Mouse (Mus musculus) CD4-positive helper T cell, adult 2 months (primary cell): ENCODE measurements around the gene Map2k3.

Experiments
- DNase-seq: peaks from one replicate; pipeline ENCODE4 v3.0.0-alpha.2; 2012; ENCODE audit warnings: low read depth, missing footprints, low spot score

The Map2k3 gene

GRCm38 (mm10) chr11:60927264-60927663 is 4.6 kb upstream of the Map2k3 start:
- peak; percentile 90 for DNase-seq

- no peak for DNase-seq
Observed at GRCm38 (mm10) chr11:60930724-60931281, 1.0 kb upstream of the Map2k3 start.

GRCm38 (mm10) chr11:60931282-60931868 is 458 bp upstream of the Map2k3 start:
- DNase-seq = no peak

GRCm38 (mm10) chr11:60932503-60933020 is 729 bp downstream of the Map2k3 start:
- DNase-seq = peak; percentile 39

GRCm38 (mm10) chr11:60933178-60933930 is 1.5 kb downstream of the Map2k3 start:
- peak; percentile 29 for DNase-seq

GRCm38 (mm10) chr11:60934795-60935194 is 3.0 kb downstream of the Map2k3 start:
- no peak for DNase-seq

GRCm38 (mm10) chr11:60935326-60935974 is 3.6 kb downstream of the Map2k3 start:
- peak; percentile 93 for DNase-seq

GRCm38 (mm10) chr11:60935975-60936373 is 4.1 kb downstream of the Map2k3 start:
- no peak for DNase-seq

GRCm38 (mm10) chr11:60937611-60938010 is 5.8 kb downstream of the Map2k3 start:
- peak; percentile 45 for DNase-seq

- no peak for DNase-seq
Observed at GRCm38 (mm10) chr11:60939487-60939886, 7.7 kb downstream of the Map2k3 start.

GRCm38 (mm10) chr11:60940501-60940900 is 8.7 kb downstream of the Map2k3 start:
- DNase-seq = no peak

- no peak for DNase-seq
Observed at GRCm38 (mm10) chr11:60941370-60941769, 9.5 kb downstream of the Map2k3 start.

GRCm38 (mm10) chr11:60942263-60943015 is 10.6 kb downstream of the Map2k3 start:
- no peak for DNase-seq

- no peak for DNase-seq
Observed at GRCm38 (mm10) chr11:60945003-60945402, 13.2 kb downstream of the Map2k3 start.

- no peak for DNase-seq
Observed at GRCm38 (mm10) chr11:60951896-60952295, 20.1 kb downstream of the Map2k3 start.

GRCm38 (mm10) chr11:60952362-60952761 is 20.5 kb downstream of the Map2k3 start:
- DNase-seq = no peak

GRCm38 (mm10) chr11:60952986-60953385 is 21.2 kb downstream of the Map2k3 start:
- DNase-seq = no peak

GRCm38 (mm10) chr11:60953803-60954202 is 22.0 kb downstream of the Map2k3 start:
- DNase-seq = peak; percentile 65

GRCm38 (mm10) chr11:60954255-60955104 is 22.6 kb downstream of the Map2k3 start:
- DNase-seq = no peak

- no peak for DNase-seq
Observed at GRCm38 (mm10) chr11:60955621-60956383, 24.0 kb downstream of the Map2k3 start.
